Mouse (Mus musculus) cerebellum, adult 2 months (tissue): ENCODE measurements around the gene Itgb6.

Experiments
- CTCF ChIP-seq: fragments of 200-500 bp; IDR thresholded peaks from 2 replicates; pipeline ENCODE4 v1.5.1; 2011; ENCODE audit warnings: low read depth, mild to moderate bottlenecking, control low read depth, low read length, moderate library complexity, borderline replicate concordance; ENCODE audit not compliant: insufficient read depth
- POLR2A ChIP-seq: fragments of 200-500 bp; IDR thresholded peaks from 2 replicates; pipeline ENCODE4 v1.6.1; 2011; ENCODE audit warnings: low read length, control low read depth, borderline replicate concordance; ENCODE audit not compliant: insufficient read depth

GRCm38 (mm10) chr2:60549851-60550250 is 172.6 kb downstream of the Itgb6 start:
- no peak for TF ChIP-seq POLR2A
- TF ChIP-seq CTCF, result no peak
